Mouse (Mus musculus): Measurements from ENCODE around the gene Tceal1.

DNA sequence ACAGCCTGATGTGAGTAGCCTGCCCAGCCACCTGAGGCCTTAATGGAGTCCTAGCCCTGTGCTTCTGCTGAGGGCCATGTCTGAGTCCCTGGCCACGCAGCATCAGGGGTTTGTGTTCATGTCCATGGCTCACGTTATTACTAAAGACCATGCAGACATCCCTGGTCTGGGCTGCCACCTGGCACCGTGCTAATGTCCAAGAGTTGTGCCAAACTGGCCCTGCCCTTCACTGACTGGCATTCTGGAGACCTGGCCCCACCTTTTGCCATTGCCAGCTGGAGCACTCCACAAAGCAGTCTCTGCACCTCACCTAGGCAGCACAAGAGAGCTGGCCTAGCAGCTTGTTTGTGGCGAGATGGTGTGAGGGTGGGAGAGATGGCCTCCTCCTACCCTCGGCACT, 14.6 kb upstream of the Tceal1 start:
- TF ChIP-seq EP300 (IDR thresholded peaks at IDR 0.05; ENCODE audit: low read depth): no peak
- no peak for TF ChIP-seq CTCF (IDR thresholded peaks at IDR 0.05; ENCODE audit: low read depth)

All from heart, postnatal 0 days (tissue).